Mouse (Mus musculus): ENCODE measurements around the gene Tmprss11d. TPM values are rescaled to one million over a fixed set of nuclear protein-coding genes. Genes with fewer than 3 reads are reported as not detected.

Tmprss11d gene
- not detected for polyA plus RNA-seq (2014; fragmentation: Illumina TruSeq; extraction: RNeasy Lipid Tissue Mini Kit (QIAGEN cat#74804); ENCODE audit: low read depth, low replicate concordance)

DNA sequence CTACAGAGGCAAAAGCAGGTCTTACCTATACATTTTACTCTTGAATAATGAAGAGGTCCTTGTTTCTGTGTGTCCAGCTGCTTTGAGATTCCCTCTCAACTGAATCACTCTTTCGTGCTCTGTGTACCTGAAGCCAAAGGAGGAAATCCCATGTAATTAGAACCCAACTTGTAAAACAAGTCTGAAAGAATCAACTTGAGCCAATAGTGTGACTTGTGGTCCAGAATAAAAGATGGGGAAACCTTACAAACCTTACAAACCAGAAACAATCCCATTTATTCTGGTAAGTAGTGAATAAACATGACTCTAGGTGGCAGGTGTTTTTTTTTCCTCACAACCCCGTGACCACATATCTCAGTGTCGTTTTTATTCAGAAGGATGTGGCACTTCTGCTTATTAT, at the start of gene Tmprss11d:
Tmprss11d (minus strand) TSS at position 101 of the 400 bp plus-strand sequence.

DNA sequence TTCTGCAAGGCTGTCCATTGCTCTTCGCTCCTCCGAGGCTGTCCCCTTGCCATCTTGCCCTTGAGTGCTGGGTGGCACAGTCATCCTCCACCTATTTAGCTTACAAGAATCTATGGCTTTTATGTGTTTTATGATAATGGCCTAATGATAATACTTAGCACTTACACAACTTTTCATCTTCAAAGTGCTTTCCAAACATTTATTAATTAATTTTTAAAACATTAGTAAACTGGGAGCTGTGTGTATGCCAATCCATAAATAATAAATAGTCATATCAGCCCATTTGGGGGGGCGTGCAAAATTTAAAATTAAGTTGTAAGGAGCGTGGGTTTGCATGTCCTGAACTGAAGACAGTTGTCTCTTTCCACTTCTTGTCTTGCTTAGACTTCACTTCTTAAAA, 84.0 kb downstream of the Tmprss11d start, which contains the start of gene Tmprss11c:
Tmprss11c (minus strand) TSS at position 101 of the 400 bp plus-strand sequence.

Other genes starting within 250 kb of the Tmprss11d start
- 36.2 TPM for gene Uba6, start 200.6 kb downstream of the Tmprss11d start, polyA plus RNA-seq (2014; fragmentation: Illumina TruSeq; extraction: RNeasy Lipid Tissue Mini Kit (QIAGEN cat#74804); ENCODE audit: low read depth, low replicate concordance)
- gene Gnrhr, start 175.5 kb downstream of the Tmprss11d start, polyA plus RNA-seq (2014; fragmentation: Illumina TruSeq; extraction: RNeasy Lipid Tissue Mini Kit (QIAGEN cat#74804); ENCODE audit: low read depth, low replicate concordance): not detected
- gene Tmprss11c, start 84.1 kb downstream of the Tmprss11d start, polyA plus RNA-seq (2014; fragmentation: Illumina TruSeq; extraction: RNeasy Lipid Tissue Mini Kit (QIAGEN cat#74804); ENCODE audit: low read depth, low replicate concordance): not detected
- gene Tmprss11a, start 95.6 kb upstream of the Tmprss11d start, polyA plus RNA-seq (2014; fragmentation: Illumina TruSeq; extraction: RNeasy Lipid Tissue Mini Kit (QIAGEN cat#74804); ENCODE audit: low read depth, low replicate concordance): not detected
- not detected for gene Tmprss11g, start 145.2 kb upstream of the Tmprss11d start, polyA plus RNA-seq (2014; fragmentation: Illumina TruSeq; extraction: RNeasy Lipid Tissue Mini Kit (QIAGEN cat#74804); ENCODE audit: low read depth, low replicate concordance)